Mouse (Mus musculus) 416B (cell line): ENCODE measurements around the gene Lgals8.
A peak's percentile ranks its signal among the peaks of the same experiment; 100 is the strongest.

ENCODE experiments used
- DNase-seq: peaks from one replicate; pipeline ENCODE4 v3.0.0; 2011; ENCODE audit warnings: low read depth

Gene Lgals8

GRCm38 (mm10) chr13:12460881-12461729, 3.6 kb downstream of the Lgals8 start:
- peak; percentile 92 for DNase-seq

GRCm38 (mm10) chr13:12460443-12460842, 4.3 kb downstream of the Lgals8 start:
- peak; percentile 89 for DNase-seq

DNA sequence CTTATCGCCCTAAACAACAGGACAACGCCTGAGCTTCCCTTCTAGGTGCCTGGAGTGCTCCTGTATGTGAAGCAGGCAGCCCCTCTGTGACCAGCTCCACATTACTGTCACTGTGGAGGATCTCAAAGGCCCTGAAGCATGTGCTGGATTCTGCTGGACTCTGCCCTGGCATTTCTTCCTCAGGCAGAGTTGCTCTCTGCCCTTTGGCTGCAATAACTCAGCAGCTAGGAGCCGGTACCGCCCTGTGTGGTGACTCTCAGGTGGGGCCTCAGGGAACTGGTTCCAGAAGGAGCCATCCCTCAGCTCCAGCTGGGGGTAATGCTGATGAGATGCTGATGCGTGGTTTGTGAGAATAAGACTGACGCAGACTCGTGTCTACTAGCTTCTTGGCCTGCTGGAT, 8.0 kb downstream of the Lgals8 start:
- no peak for DNase-seq

DNA sequence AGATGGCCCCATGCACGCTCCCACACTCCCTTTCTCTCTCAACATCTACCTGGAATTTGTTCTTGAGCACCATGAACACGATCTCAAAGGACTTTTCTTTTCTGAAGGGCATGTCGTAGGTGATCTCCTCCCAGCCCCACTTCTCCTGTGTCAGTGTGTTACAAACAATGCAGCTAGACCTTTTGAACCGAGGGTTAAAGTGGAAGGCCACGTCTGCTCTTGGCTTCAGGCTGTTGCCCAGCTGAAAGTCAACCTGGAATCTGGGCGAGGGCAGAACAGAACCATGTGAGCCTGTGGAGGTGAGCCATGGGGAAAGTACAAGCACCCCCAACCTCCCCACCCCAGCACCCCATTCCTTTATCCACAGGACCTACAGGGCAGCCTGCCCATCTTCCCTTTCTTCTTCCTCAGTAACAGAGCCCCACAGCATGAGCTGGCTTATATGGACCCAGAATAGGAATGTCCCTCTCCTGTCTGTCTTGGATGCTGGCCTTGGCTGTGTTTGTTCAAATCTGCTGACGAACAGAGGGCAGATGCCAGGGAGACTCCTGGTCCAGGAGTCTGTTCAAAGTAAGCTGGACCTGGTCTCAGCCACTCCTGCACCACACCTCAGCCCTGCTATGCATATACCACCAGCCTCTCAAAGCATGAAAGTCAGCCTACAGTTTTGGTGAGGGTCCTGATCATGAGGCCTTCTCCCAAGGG, 9.9 kb downstream of the Lgals8 start:
- no peak for DNase-seq

DNA sequence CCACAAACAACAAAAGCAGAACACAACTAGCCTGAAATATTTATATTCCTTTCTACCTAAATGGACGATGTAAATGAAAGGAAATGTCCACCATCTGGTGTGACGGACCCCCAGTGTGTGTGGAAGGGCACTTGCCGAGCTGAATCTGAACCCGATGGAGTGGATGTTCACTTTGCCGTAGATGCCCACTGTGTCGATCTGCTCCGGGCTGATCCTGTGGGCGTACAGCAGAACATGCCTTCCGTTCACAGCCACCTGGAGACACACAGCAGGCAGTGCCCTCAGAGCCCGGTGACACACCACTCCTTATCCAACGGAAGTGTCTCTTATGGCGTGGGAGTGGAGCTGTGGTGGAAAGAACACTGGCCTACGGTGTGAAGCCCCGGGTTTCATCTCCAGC, 11.6 kb downstream of the Lgals8 start:
- DNase-seq: no peak

DNA sequence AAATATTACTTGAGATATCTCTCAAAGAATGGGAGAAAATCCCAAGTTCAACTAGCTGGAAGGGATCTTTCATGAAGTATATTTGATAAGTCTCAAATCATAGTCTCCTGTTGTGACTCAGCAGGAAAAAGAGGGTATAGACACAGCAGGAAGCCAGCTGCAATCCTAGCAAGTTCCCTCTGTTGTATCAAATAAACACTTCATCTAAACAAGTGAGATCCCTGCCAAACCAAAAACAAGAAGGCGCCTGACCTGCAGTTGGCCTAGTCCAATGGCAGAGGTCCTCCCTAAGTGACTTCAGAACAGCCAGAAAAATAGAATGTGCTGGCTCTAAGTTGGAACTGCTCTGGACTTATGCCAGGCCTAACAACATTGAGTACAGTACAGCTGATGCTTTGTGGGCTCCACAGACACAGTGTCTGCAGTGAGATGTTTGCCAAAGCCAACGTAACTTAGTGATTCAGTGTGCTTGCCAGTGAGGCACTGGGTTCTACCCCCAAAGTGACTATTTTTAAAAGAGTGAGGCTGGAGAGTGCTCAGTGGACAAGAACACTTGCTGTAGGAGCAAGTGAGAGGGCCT, 22.6 kb downstream of the Lgals8 start:
- peak; percentile 31 for DNase-seq

GRCm38 (mm10) chr13:12440813-12441212, 23.9 kb downstream of the Lgals8 start:
- DNase-seq: no peak

GRCm38 (mm10) chr13:12439586-12439985, 25.2 kb downstream of the Lgals8 start:
- DNase-seq: no peak

DNA sequence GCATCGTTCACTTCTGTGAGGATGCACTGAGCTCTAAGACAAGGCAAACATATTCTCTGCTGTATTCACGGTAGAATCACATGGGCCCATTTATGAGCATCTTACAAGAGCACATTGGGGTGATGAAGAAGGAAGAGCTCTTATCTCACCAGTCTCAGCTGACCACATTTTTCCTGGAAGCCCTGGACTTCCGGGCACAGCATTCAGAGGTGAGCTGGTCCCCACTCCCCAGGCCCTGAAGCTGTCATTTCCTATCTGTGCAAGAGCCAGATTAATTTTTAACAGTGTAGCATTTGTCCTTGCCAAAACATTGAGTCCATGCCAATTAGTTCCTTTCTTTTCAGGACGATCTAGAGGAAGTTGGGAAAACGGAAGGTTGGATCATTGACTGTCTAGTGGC, 30.9 kb downstream of the Lgals8 start:
- no peak for DNase-seq

GRCm38 (mm10) chr13:12428556-12428955, 36.2 kb downstream of the Lgals8 start:
- no peak for DNase-seq

DNA sequence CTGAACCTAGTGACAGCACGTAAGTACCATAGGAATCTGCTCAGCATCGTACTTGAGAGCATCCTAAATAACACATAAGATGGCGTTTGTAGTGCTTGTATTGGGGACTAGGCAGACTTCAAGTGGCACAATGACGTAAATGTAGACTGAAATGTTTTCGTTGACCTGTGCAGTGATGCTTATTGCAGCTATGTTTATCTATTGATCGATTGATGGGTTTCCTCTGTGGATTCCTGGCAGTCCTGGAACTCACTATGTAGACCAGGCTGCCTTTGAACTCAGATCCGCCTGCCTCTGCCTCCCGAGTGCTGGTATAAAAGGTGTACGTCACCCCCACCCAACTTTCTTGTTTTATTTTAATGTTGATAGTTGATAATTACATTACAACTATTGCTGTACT, 44.1 kb downstream of the Lgals8 start:
- DNase-seq: no peak

GRCm38 (mm10) chr13:12412016-12412415, 52.7 kb downstream of the Lgals8 start:
- DNase-seq: peak; percentile 97

- peak; percentile 78 for DNase-seq
Measured at GRCm38 (mm10) chr13:12408343-12409066, 56.2 kb downstream of the Lgals8 start.

DNA sequence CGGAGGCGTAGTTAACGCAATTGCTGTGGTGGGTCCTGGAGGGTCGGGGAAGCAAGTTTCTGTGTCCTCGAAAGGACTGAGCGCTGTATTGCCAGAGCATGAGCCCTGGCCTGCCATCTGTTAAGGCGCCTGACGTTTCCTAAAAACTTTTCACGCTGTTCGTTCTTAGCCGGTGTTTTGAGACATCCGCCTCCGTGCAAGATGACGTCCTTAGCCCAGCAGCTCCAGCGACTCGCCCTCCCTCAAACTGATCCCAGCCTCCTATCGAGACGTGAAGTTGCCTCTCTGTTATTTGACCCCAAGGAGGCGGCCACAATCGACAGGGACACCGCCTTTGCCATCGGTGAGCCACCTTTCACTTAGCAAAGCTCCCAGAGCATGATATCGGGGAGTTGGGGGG, 69.2 kb downstream of the Lgals8 start:
- DNase-seq: peak; percentile 66

- DNase-seq: peak; percentile 100
Measured at GRCm38 (mm10) chr13:12394609-12395505, 69.9 kb downstream of the Lgals8 start, which contains the start of gene Heatr1. TSS of gene Heatr1 (plus strand) at chr13:12395027.
